Mouse (Mus musculus) midbrain, embryonic 10.5 days (tissue): ENCODE data around the gene Angptl1. TPM values are rescaled to one million over a fixed set of nuclear protein-coding genes. Genes with fewer than 3 reads are reported as not detected.

Experiments
- DNase-seq: peaks from one replicate; pipeline ENCODE4 v3.0.0-alpha.2; 2017; ENCODE audit warnings: low spot score
- H3K27ac ChIP-seq: fragments of 300-500 bp; sonication (generic); replicated peaks from 2 replicates; pipeline ENCODE4 v1.5.1; 2016; ENCODE audit warnings: mild to moderate bottlenecking
- H3K27me3 ChIP-seq: fragments of 300-500 bp; sonication (generic); 2 replicates; pipeline ENCODE4 v1.6.1; 2016; ENCODE audit warnings: low read depth, mild to moderate bottlenecking; ENCODE audit not compliant: poor library complexity, severe bottlenecking
- H3K36me3 ChIP-seq: fragments of 300-500 bp; sonication (generic); 2 replicates; pipeline ENCODE4 v1.6.1; 2016; ENCODE audit warnings: mild to moderate bottlenecking, moderate library complexity
- H3K4me1 ChIP-seq: fragments of 300-500 bp; sonication (generic); 2 replicates; pipeline ENCODE4 v1.6.1; 2016
- H3K4me3 ChIP-seq: fragments of 300-500 bp; sonication (generic); 2 replicates; pipeline ENCODE4 v1.5.1; 2016; ENCODE audit warnings: mild to moderate bottlenecking, moderate library complexity
- H3K9me3 ChIP-seq: fragments of 300-500 bp; sonication (generic); replicated peaks from 2 replicates; pipeline ENCODE4 v1.6.1; 2016; ENCODE audit warnings: mild to moderate bottlenecking
- WGBS: fragments of 180-500 bp; shearing (Covaris S2); methylation state at CpG from one replicate; pipeline ENCODE4 v1.1.7; 2016; 5-methylcytosine and 5-hydroxymethylcytosine counted together
- polyA plus RNA-seq: library from polyadenylated mRNA; unstranded; fragments of >200 nt; fragmentation: Nextera tagmentation; extraction: Ambion mirVana; gene quantifications from 2 replicates; pipeline ENCODE4 v1.2.1, GENCODE M21; 2016

The Angptl1 gene
- polyA plus RNA-seq, 1 experiment from 2014 or later = 1.3 TPM

DNA sequence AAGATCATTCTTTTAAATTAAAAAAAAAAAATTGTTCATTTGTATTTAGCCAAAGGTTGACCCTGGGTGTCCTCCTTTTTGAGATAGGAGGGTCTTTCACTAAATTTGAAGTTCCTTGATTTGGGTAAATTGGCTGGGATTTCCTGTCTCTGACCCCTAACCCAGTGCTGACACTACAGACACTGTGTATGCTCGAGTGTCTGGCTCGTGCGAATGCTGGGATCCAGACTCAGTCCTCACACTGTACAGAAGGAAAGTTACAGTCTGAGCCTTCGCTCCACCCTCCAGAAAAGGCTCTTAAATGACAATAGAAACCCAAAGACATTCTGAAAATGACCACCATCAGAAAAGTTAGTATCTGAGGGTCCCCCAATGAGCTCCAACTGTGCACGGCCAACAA lies 14.5 kb downstream of the Angptl1 start:
- no peak for DNase-seq
- no peaks in the 10 kb centered on the region for H3K9me3 ChIP-seq
- peaks cover 17% of the 10 kb centered on the region for H3K36me3 ChIP-seq
- H3K4me3 ChIP-seq = no peak overlapping the region
- H3K27ac ChIP-seq = no peak overlapping the region
- WGBS = 84% methylated on average over 5 of the region's 5 CpGs
- H3K27me3 ChIP-seq = no peaks in the 10 kb centered on the region
- no peaks in the 10 kb centered on the region for H3K4me1 ChIP-seq

DNA sequence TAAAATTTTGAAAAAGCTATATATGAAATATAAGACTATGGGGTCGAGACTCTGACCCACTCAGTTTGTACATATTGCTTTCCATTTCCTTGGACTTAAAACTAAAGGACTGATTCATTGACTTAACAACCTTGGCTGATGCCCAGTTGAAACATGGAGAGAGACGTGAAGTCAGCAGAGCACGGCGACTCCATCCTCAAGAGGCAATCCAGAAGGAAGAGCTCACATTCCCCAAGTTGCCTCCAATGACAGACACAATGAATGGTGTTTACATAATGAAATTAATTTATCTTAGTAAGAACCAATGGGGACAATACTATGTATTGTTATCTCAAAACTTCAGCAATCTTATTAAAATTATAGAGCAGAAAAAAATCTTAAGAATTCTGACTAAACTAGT lies 16.2 kb downstream of the Angptl1 start:
- Histone ChIP-seq H3K36me3 (peaks cover 17% of the 10 kb centered on the region), H3K4me3 (no peak overlapping the region), H3K9me3 (no peaks in the 10 kb centered on the region), H3K27me3 (no peaks in the 10 kb centered on the region), H3K4me1 (no peaks in the 10 kb centered on the region), H3K27ac (no peak overlapping the region)
- 96% methylated on average over 4 of the region's 4 CpGs for WGBS
- no peak for DNase-seq

DNA sequence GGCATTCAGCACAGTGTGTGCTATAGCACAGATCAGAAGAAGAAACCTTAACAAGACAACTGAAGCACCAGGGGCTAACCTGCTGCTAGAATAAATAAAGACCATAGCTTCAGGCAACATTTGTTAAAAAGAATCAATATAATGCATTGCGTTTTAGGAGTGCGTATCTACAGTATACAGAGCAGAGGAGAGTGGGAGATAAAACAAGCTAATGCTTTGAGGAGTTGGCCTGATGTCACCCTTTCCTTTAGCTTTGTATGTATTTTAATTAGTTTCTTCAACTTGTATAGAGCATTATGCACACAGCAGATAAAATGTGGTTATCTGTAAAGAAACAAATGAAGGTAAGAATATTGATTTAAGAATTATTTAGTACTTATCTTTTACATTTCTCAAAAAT lies 18.3 kb downstream of the Angptl1 start:
- no peaks in the 10 kb centered on the region for H3K9me3 ChIP-seq
- no peak overlapping the region for H3K4me3 ChIP-seq
- H3K36me3 ChIP-seq = peaks cover 12% of the 10 kb centered on the region
- WGBS = 97% methylated on average over 2 of the region's 2 CpGs
- no peaks in the 10 kb centered on the region for H3K27me3 ChIP-seq
- no peak overlapping the region for H3K27ac ChIP-seq
- H3K4me1 ChIP-seq = no peaks in the 10 kb centered on the region
- DNase-seq = no peak

DNA sequence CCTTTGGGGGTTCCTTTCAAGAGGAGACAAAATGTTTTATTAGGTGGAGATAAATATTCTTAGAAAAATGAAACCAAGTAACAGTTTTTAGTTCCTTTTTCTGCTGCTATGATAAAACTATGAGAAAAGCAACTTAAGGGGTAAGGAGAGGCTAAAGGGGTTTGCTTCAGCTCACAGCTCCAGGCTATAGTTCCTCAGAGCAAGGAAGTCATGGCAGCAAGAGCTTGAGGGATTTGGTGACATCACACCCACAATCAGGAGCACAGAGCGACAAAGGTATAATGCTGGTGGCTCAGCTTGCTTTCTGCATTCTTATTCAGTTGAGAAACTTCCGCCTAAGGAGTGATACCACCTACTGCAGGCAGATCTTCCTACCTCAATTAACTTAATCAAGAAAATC lies 20.8 kb downstream of the Angptl1 start:
- 94% methylated on average over 2 of the region's 2 CpGs for WGBS

DNA sequence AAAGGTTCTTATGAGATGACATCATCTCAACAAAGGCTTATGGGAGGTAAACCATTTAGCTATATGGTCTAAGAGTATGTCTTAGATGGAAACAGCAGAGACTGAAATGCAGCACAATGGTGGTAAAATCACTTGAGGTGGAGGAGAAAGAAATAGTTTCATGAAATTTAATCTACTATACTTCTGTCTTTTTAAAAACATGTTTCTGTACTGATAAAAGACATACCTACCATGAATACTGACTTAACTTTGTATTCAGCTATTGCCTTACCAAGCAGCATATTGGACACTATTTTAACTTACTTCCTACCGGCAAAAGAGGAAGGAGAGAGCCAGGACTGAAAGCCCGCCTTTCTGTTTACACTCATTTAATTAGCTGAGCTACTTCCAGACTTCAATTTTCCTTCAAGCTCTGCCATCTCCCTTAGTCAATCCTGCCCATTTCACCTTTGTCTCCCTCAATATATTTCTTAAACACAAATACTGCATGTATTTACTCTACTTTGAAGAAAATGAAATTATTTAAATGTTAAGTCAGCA lies 21.4 kb downstream of the Angptl1 start:
- DNase-seq = no peak
- H3K36me3 ChIP-seq = peaks cover 7% of the 10 kb centered on the region; the same call in 1 of the 2 replicates
- peaks cover 16% of the 10 kb centered on the region for H3K4me1 ChIP-seq
- no peak overlapping the region for H3K27ac ChIP-seq
- H3K4me3 ChIP-seq = no peak overlapping the region
- no peaks in the 10 kb centered on the region for H3K9me3 ChIP-seq
- no peaks in the 10 kb centered on the region for H3K27me3 ChIP-seq
- 93% methylated on average over 2 of the region's 2 CpGs for WGBS

More for the DNA sequence above, 20.8 kb downstream of the Angptl1 start:
- peaks cover 12% of the 10 kb centered on the region for H3K36me3 ChIP-seq
- H3K27ac ChIP-seq = no peak overlapping the region
- H3K27me3 ChIP-seq = no peaks in the 10 kb centered on the region
- H3K9me3 ChIP-seq = no peaks in the 10 kb centered on the region
- DNase-seq = no peak
- no peak overlapping the region for H3K4me3 ChIP-seq
- peaks cover 12% of the 10 kb centered on the region for H3K4me1 ChIP-seq

DNA sequence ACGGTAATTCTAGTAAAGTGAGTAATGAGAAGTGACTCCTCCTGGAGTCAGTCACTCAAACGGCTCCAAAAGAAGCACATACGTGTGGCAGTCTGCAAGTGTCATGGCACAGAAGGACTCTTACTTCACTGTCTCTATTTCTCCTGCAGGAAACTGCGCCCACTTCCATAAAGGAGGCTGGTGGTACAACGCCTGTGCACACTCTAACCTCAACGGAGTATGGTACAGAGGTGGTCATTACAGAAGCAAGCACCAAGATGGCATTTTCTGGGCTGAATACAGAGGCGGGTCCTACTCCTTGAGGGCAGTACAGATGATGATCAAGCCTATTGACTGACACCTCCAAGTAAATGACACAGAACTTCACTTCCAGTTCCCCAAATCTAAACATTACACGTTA lies 21.9 kb downstream of the Angptl1 start:
- Histone ChIP-seq H3K36me3 (peaks cover 7% of the 10 kb centered on the region; the same call in 1 of the 2 replicates), H3K27me3 (no peaks in the 10 kb centered on the region), H3K4me3 (no peak overlapping the region), H3K9me3 (no peaks in the 10 kb centered on the region), H3K27ac (no peak overlapping the region), H3K4me1 (peaks cover 19% of the 10 kb centered on the region)
- WGBS = 93% methylated on average over 8 of the region's 8 CpGs
- no peak for DNase-seq

DNA sequence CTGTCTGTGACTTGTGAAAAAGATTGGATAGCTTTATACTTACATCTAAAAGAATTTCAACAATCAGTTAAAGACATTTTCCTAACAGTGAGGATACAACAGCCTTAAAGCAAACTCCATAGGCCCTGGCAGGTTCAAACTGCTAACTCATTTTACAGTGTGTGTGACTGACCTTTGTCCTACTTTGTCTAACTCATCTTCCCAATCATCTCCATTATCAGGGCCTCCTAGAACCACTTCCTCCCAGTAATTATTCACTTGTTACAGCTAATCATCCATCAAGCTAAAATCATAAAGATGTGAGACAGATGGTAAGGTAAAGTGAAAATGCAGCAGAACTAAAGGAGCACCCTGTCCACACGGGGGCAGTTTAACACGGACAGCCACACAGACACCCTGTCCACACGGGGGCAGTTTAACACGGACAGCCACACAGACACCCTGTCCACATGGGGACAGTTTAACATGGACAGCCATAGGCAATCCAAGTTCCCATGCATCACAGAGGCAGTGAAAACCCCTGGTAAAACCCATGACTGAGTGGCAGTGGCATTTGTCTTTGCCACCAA lies 23.2 kb downstream of the Angptl1 start:
- H3K4me3 ChIP-seq = no peak overlapping the region
- H3K27ac ChIP-seq = no peak overlapping the region
- no peaks in the 10 kb centered on the region for H3K9me3 ChIP-seq
- peaks cover 2% of the 10 kb centered on the region; the same call in 1 of the 2 replicates for H3K36me3 ChIP-seq
- no peaks in the 10 kb centered on the region for H3K27me3 ChIP-seq
- WGBS = 61% methylated on average over 4 of the region's 4 CpGs
- DNase-seq = no peak
- H3K4me1 ChIP-seq = peaks cover 19% of the 10 kb centered on the region

DNA sequence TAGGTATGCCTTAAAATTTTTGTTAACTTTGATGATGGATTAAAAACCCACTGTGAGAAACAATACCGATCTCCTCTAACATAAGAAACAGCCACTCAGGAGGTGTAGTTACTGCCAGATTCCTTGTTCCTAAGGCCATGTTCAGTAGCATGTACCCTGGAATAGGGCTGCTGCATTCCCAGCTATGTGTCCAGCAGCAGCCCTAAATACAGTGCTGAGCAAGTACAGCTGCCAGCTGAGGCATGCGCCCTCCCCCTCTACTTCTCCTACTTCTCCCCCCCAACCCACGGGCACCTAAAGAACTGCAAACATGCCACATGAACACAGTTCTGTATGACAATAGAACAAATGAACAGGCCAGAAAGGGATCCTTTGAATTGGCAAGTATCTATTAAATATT lies 25.4 kb downstream of the Angptl1 start:
- WGBS = 78% methylated on average over 3 of the region's 3 CpGs
- Histone ChIP-seq H3K27me3 (no peaks in the 10 kb centered on the region), H3K4me3 (no peak overlapping the region), H3K36me3 (peaks cover 8% of the 10 kb centered on the region), H3K4me1 (peaks cover 19% of the 10 kb centered on the region), H3K27ac (no peak overlapping the region), H3K9me3 (no peaks in the 10 kb centered on the region)
- no peak for DNase-seq

DNA sequence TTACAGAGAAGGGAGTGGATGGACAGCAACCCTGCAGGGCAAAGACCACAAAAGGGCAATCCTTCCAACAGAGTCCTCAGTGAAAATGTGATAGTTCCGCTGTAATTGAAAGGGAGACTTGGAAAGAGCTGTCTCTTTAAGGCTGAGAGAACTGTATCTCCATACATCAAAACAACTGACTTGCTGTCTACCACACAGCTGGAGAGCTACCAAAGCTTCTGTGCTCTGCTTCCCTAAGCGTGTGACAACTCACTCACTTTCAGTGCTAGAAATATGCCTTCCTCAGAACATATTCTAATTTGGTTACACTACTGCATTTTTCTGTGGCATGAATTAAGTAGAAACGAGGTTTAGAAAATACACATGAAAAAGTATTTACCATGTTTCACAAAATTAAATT lies 25.9 kb downstream of the Angptl1 start:
- Histone ChIP-seq H3K9me3 (no peaks in the 10 kb centered on the region), H3K27me3 (no peaks in the 10 kb centered on the region), H3K4me3 (no peak overlapping the region), H3K36me3 (peaks cover 8% of the 10 kb centered on the region), H3K27ac (no peak overlapping the region), H3K4me1 (peaks cover 19% of the 10 kb centered on the region)
- 66% methylated on average over 3 of the region's 3 CpGs for WGBS
- no peak for DNase-seq

DNA sequence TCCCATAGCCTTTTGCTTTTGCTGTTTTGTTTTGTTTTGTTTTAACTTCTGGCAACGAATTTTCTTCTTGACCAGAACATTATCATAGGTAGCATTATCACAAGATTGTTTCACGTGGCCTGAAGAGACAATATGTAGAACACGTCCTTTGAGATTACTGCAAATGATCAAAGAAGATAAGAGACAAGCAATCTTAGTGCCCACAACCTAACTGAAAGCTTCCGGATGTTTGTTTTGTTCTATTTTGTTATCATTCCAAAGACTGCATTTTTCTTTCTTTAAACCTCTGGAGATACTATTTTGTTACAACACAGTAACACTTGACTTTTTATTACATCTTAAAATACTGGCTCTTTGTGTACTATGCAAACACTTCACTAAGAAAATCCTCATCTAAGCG lies 31.7 kb downstream of the Angptl1 start:
- no peak for DNase-seq
- Histone ChIP-seq H3K36me3 (peaks cover 39% of the 10 kb centered on the region), H3K4me3 (no peak overlapping the region), H3K9me3 (no peaks in the 10 kb centered on the region), H3K4me1 (0 out of 2 replicates have a peak, but pooled peaks cover 2% of the 10 kb centered on the region), H3K27me3 (no peaks in the 10 kb centered on the region), H3K27ac (no peak overlapping the region)
- 87% methylated on average over 5 of the region's 5 CpGs for whole genome bisulfite sequencing

DNA sequence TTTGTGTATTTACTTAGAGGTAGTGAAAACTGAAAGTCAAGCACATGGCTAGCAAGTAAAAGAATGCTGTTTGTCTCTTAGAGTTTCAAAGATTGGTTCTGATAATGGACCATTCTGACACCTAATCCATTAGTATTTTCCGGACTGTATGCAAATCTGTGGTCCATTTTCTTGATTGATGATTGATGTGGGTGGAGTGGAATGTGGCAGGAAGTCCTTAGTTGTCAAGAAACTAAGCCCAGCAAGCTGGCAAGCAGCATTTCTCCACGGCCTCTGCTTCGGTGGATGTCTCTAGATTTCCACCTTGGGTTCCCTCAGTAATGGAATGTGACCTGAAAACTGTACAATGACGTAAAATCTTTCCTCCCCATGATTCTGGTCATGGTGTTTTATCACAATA lies 32.3 kb downstream of the Angptl1 start:
- DNase-seq = no peak
- no peak overlapping the region for H3K27ac ChIP-seq
- H3K4me1 ChIP-seq = no peaks in the 10 kb centered on the region
- H3K36me3 ChIP-seq = peaks cover 39% of the 10 kb centered on the region
- H3K9me3 ChIP-seq = no peaks in the 10 kb centered on the region
- H3K27me3 ChIP-seq = no peaks in the 10 kb centered on the region
- no peak overlapping the region for H3K4me3 ChIP-seq
- WGBS = 93% methylated on average over 4 of the region's 4 CpGs

DNA sequence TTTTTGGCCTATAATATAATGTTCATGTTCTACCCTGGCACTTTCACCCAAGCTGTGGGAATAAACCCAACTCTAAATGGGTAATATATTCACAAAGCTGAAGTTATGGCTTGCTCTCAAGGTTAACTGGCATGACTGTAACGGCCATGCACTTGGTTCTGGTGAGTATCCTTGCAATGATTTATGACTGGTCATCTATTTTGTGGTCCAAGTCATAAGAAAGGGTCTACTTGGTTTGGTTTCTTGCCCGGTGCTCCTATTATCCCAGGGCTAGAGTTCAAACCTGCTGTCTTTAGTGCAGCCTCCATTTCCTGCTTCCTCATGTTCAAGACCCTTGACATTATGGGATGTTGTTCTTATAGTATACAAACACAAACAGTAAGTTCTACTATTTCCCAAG lies 46.4 kb downstream of the Angptl1 start:
- WGBS = 91% methylated on average over 2 of the region's 2 CpGs
- no peaks in the 10 kb centered on the region; the same call in 1 of the 2 replicates for H3K9me3 ChIP-seq
- peaks cover 82% of the 10 kb centered on the region for H3K36me3 ChIP-seq
- no peak overlapping the region for H3K4me3 ChIP-seq
- H3K27me3 ChIP-seq = no peaks in the 10 kb centered on the region
- no peak for DNase-seq
- H3K27ac ChIP-seq = no peak overlapping the region
- no peaks in the 10 kb centered on the region for H3K4me1 ChIP-seq

DNA sequence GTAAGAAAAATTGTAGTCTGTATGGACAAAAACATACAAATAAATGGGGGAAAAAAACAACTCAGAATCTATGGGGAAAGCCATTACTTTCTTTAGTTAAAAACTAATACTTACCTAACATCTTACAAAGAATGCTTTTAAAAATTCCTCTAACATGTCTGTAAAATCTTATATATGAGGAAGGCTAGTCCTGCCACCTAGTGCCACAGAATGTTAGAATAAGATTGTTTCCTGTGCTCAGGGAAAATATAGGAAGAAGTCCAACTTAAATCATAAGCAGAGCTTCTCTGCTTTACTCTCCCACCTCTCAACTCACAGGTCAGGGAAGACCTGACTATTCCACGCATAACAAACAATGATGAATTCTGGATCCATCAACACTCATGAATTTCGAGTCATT lies 47.5 kb downstream of the Angptl1 start:
- Histone ChIP-seq H3K9me3 (no peaks in the 10 kb centered on the region; the same call in 1 of the 2 replicates), H3K27ac (no peak overlapping the region), H3K4me1 (no peaks in the 10 kb centered on the region), H3K4me3 (no peak overlapping the region), H3K27me3 (no peaks in the 10 kb centered on the region), H3K36me3 (peaks cover 82% of the 10 kb centered on the region)
- DNase-seq = no peak
- WGBS = 92% methylated on average over 2 of the region's 2 CpGs
